Mouse (Mus musculus): ENCODE results near the gene Gm20388.
A peak's percentile ranks its signal among the peaks of the same experiment; 100 is the strongest.
"Not testable (repeated sequence)": the region's sequence is repeated elsewhere in the genome, so short reads cannot be mapped to it uniquely, and the experiment has no call there.

Gene Gm20388

GRCm38 (mm10) chr8:120701758-120702465 is 791.3 kb downstream of the Gm20388 start:
- DNase-seq (ENCODE audit: low spot score in 2 of 2) = peak; percentile 45 to 52

GRCm38 (mm10) chr8:120704203-120704602 is 793.6 kb downstream of the Gm20388 start:
- no peak for DNase-seq (ENCODE audit: low spot score in 2 of 2)

- no peak for DNase-seq (ENCODE audit: low spot score in 2 of 2)
Measured at GRCm38 (mm10) chr8:120705163-120705562, 794.5 kb downstream of the Gm20388 start.

- DNase-seq (ENCODE audit: low spot score in 2 of 2) = no peak
Measured at GRCm38 (mm10) chr8:120706193-120706592, 795.6 kb downstream of the Gm20388 start.

GRCm38 (mm10) chr8:120709176-120709575 is 798.5 kb downstream of the Gm20388 start:
- no peak for DNase-seq (ENCODE audit: low spot score in 2 of 2)

GRCm38 (mm10) chr8:120715200-120715599 is 804.6 kb downstream of the Gm20388 start:
- no peak for DNase-seq (ENCODE audit: low spot score in 2 of 2)

- DNase-seq (ENCODE audit: low spot score in 2 of 2) = no peak
Measured at GRCm38 (mm10) chr8:120715996-120716680, 805.5 kb downstream of the Gm20388 start.

- DNase-seq (ENCODE audit: low spot score in 2 of 2) = no peak
Measured at GRCm38 (mm10) chr8:120719586-120720236, 809.1 kb downstream of the Gm20388 start.

- DNase-seq (ENCODE audit: low spot score in 2 of 2) = no peak
Measured at GRCm38 (mm10) chr8:120723025-120723424, 812.4 kb downstream of the Gm20388 start.

GRCm38 (mm10) chr8:120724096-120724495 is 813.5 kb downstream of the Gm20388 start:
- not testable (repeated sequence) for DNase-seq (ENCODE audit: low spot score in 2 of 2)

GRCm38 (mm10) chr8:120724816-120725575 is 814.4 kb downstream of the Gm20388 start:
- peak; percentile 44 to 58 for DNase-seq (ENCODE audit: low spot score in 2 of 2)

- no peak for DNase-seq (ENCODE audit: low spot score in 2 of 2)
Measured at GRCm38 (mm10) chr8:120725576-120725950, 814.9 kb downstream of the Gm20388 start.

GRCm38 (mm10) chr8:120726051-120726450 is 815.4 kb downstream of the Gm20388 start:
- no peak for DNase-seq (ENCODE audit: low spot score in 2 of 2)

GRCm38 (mm10) chr8:120728488-120729160 is 818.0 kb downstream of the Gm20388 start:
- DNase-seq (ENCODE audit: low spot score in 2 of 2) = no peak

- no peak for DNase-seq (ENCODE audit: low spot score in 2 of 2)
Measured at GRCm38 (mm10) chr8:120731582-120731981, 820.9 kb downstream of the Gm20388 start.

GRCm38 (mm10) chr8:120732068-120732467 is 821.4 kb downstream of the Gm20388 start:
- DNase-seq (ENCODE audit: low spot score in 2 of 2) = no peak

- peak; percentile 72 to 82 for DNase-seq (ENCODE audit: low spot score in 2 of 2)
Measured at GRCm38 (mm10) chr8:120735770-120736481, 825.3 kb downstream of the Gm20388 start, which contains the start of gene Irf8. Irf8 (plus strand) TSS chr8:120736358.

- no peak for DNase-seq (ENCODE audit: low spot score in 2 of 2)
Measured at GRCm38 (mm10) chr8:120736486-120736885, 825.8 kb downstream of the Gm20388 start.

GRCm38 (mm10) chr8:120737166-120737565 is 826.5 kb downstream of the Gm20388 start:
- no peak for DNase-seq (ENCODE audit: low spot score in 2 of 2)

- no peak for DNase-seq (ENCODE audit: low spot score in 2 of 2)
Measured at GRCm38 (mm10) chr8:120738771-120739170, 828.1 kb downstream of the Gm20388 start.

GRCm38 (mm10) chr8:120739526-120739925 is 828.9 kb downstream of the Gm20388 start:
- no peak for DNase-seq (ENCODE audit: low spot score in 2 of 2)
